Mouse (Mus musculus) midbrain, embryonic 15.5 days (tissue): ENCODE data around the gene Phf24. TPM values are rescaled to one million over a fixed set of nuclear protein-coding genes. Genes with fewer than 3 reads are reported as not detected.
"Not testable (repeated sequence)": the region's sequence is repeated elsewhere in the genome, so short reads cannot be mapped to it uniquely, and the experiment has no call there.

Experiments used
- ATAC-seq: fragments of 200-750 bp; cut with Nextera tagmentation; replicated peaks from 2 replicates; pipeline ENCODE4 v1.8.0; 2017; ENCODE audit warnings: moderate TSS enrichment
- H3K27ac ChIP-seq: fragments of 300-500 bp; sonication (generic); 2 replicates; pipeline ENCODE4 v1.5.1; 2015; ENCODE audit warnings: mild to moderate bottlenecking, inconsistent platforms
- H3K27me3 ChIP-seq: fragments of 300-500 bp; sonication (generic); replicated peaks from 2 replicates; pipeline ENCODE4 v1.6.1; 2015; ENCODE audit warnings: inconsistent platforms
- H3K36me3 ChIP-seq: fragments of 300-500 bp; sonication (generic); replicated peaks from 2 replicates; pipeline ENCODE4 v1.6.1; 2015; ENCODE audit warnings: inconsistent platforms
- H3K4me1 ChIP-seq: fragments of 300-500 bp; sonication (generic); 2 replicates; pipeline ENCODE4 v1.6.1; 2015; ENCODE audit warnings: inconsistent platforms
- H3K4me2 ChIP-seq: fragments of 300-500 bp; sonication (generic); 2 replicates; pipeline ENCODE4 v1.6.1; 2015; ENCODE audit warnings: inconsistent platforms, mild to moderate bottlenecking, moderate library complexity
- H3K4me3 ChIP-seq: fragments of 300-500 bp; sonication (generic); 2 replicates; pipeline ENCODE4 v1.5.1; 2015; ENCODE audit warnings: mild to moderate bottlenecking, inconsistent platforms
- H3K9ac ChIP-seq: fragments of 300-500 bp; sonication (generic); 2 replicates; pipeline ENCODE4 v1.6.1; 2015; ENCODE audit warnings: mild to moderate bottlenecking, inconsistent platforms
- H3K9me3 ChIP-seq: fragments of 300-500 bp; sonication (generic); 2 replicates; pipeline ENCODE4 v1.6.1; 2016; ENCODE audit warnings: inconsistent platforms
- WGBS: fragments of 180-500 bp; shearing (Covaris S2); methylation state at CpG from one replicate; pipeline ENCODE4 v1.1.7; 2015; ENCODE audit warnings: mixed read lengths; 5-methylcytosine and 5-hydroxymethylcytosine counted together
- polyA plus RNA-seq: library from polyadenylated mRNA; unstranded; fragments of >200 nt; fragmentation: Nextera tagmentation; extraction: Ambion mirVana; gene quantifications from 2 replicates; pipeline ENCODE4 v1.2.1, GENCODE M21; 2015

Phf24 gene
- polyA plus RNA-seq, 1 experiment from 2014 or later = 40.5 TPM

GRCm38 (mm10) chr4:42978062-42978461, 61.6 kb downstream of the Phf24 start:
- no peak for ATAC-seq
- H3K36me3 ChIP-seq = peaks cover 21% of the 10 kb centered on the region

GRCm38 (mm10) chr4:42980467-42980866, 64.0 kb downstream of the Phf24 start:
- not testable (repeated sequence) for H3K27ac ChIP-seq, H3K4me1 ChIP-seq, ATAC-seq, H3K9me3 ChIP-seq, H3K4me2 ChIP-seq, H3K4me3 ChIP-seq, H3K9ac ChIP-seq, H3K27me3 ChIP-seq
- WGBS = 84% methylated on average over 8 of the region's 8 CpGs
- peaks cover 43% of the 10 kb centered on the region for H3K36me3 ChIP-seq

More at GRCm38 (mm10) chr4:42978062-42978461, 61.6 kb downstream of the Phf24 start:
- no peaks in the 10 kb centered on the region for H3K27me3 ChIP-seq
- no peak overlapping the region for H3K4me3 ChIP-seq
- WGBS = 92% methylated on average over 4 of the region's 4 CpGs
- no peaks in the 10 kb centered on the region for H3K4me1 ChIP-seq
- no peak overlapping the region for H3K27ac ChIP-seq
- H3K9ac ChIP-seq = no peak overlapping the region
- no peak overlapping the region for H3K4me2 ChIP-seq
- no peaks in the 10 kb centered on the region for H3K9me3 ChIP-seq

GRCm38 (mm10) chr4:42988296-42988695, 71.8 kb downstream of the Phf24 start:
- H3K27me3 ChIP-seq = no peaks in the 10 kb centered on the region
- H3K4me1 ChIP-seq = no peaks in the 10 kb centered on the region
- H3K9me3 ChIP-seq = no peaks in the 10 kb centered on the region
- WGBS = 85% methylated on average over 1 of the region's 1 CpGs
- H3K4me2 ChIP-seq = no peak overlapping the region
- H3K36me3 ChIP-seq = peaks cover 92% of the 10 kb centered on the region
- no peak overlapping the region for H3K4me3 ChIP-seq
- H3K9ac ChIP-seq = no peak overlapping the region
- no peak for ATAC-seq
- H3K27ac ChIP-seq = no peak overlapping the region

Other genes with a start within 250 kb of the Phf24 start
- gene 4930578G10Rik, start 181.1 kb upstream of the Phf24 start, polyA plus RNA-seq = 0.61 TPM in 1 of 2 replicates, not detected in the other
- not detected in 2 replicates for gene Ccl19, start 160.1 kb upstream of the Phf24 start, polyA plus RNA-seq
- gene Ccl21a, start 142.7 kb upstream of the Phf24 start, polyA plus RNA-seq = 1.0 and 1.2 TPM in 2 replicates
- not detected in 2 replicates for gene Fam205a1, start 62.8 kb upstream of the Phf24 start, polyA plus RNA-seq
- 0.51 and 0.61 TPM in 2 replicates for gene Gm12394, start 59.9 kb upstream of the Phf24 start, polyA plus RNA-seq
- gene Fam205c, start 42.4 kb upstream of the Phf24 start, polyA plus RNA-seq = 1.9 and 2.1 TPM in 2 replicates
- 51.5 and 53.0 TPM in 2 replicates for gene Dnajb5, start 33.2 kb downstream of the Phf24 start, polyA plus RNA-seq
- gene 1700022I11Rik, start 52.9 kb downstream of the Phf24 start, polyA plus RNA-seq = 0.29 and 0.50 TPM in 2 replicates
- 485 and 501 TPM in 2 replicates for gene Vcp, start 83.8 kb downstream of the Phf24 start, polyA plus RNA-seq
- 22.8 and 29.5 TPM in 2 replicates for gene Fancg, start 93.8 kb downstream of the Phf24 start, polyA plus RNA-seq
- gene Pigo, start 109.2 kb downstream of the Phf24 start, polyA plus RNA-seq = 29.1 and 34.0 TPM in 2 replicates
- 218 and 235 TPM in 2 replicates for gene Stoml2, start 115.0 kb downstream of the Phf24 start, polyA plus RNA-seq
- gene Fam214b, start 129.6 kb downstream of the Phf24 start, polyA plus RNA-seq = 52.0 and 55.3 TPM in 2 replicates
- 20.1 and 21.2 TPM in 2 replicates for gene Unc13b, start 142.3 kb downstream of the Phf24 start, polyA plus RNA-seq